Mouse (Mus musculus) hindbrain, embryonic 14.5 days (tissue): ENCODE data around the gene Agpat1. TPM values are rescaled to one million over a fixed set of nuclear protein-coding genes. Genes with fewer than 3 reads are reported as not detected.
A peak's percentile ranks its signal among the peaks of the same experiment; 100 is the strongest.

Source experiments
- ATAC-seq: fragments of 200-750 bp; cut with Nextera tagmentation; 2 replicates; pipeline ENCODE4 v1.8.0; 2017; ENCODE audit warnings: moderate number of reproducible peaks, mild to moderate bottlenecking, moderate TSS enrichment, moderate library complexity; ENCODE audit not compliant: low FRiP score
- DNase-seq: peaks from one replicate; pipeline ENCODE4 v3.0.0-alpha.2; 2015; ENCODE audit warnings: low spot score
- H3K27ac ChIP-seq: fragments of 300-500 bp; sonication (generic); 2 replicates; pipeline ENCODE4 v1.5.1; 2014; ENCODE audit warnings: mild to moderate bottlenecking, moderate library complexity
- H3K27me3 ChIP-seq: fragments of 300-500 bp; sonication (generic); 2 replicates; pipeline ENCODE4 v1.6.1; 2014; ENCODE audit warnings: mild to moderate bottlenecking, low read length, mixed read lengths; ENCODE audit not compliant: control insufficient read depth, insufficient read depth
- H3K36me3 ChIP-seq: fragments of 300-500 bp; sonication (generic); replicated peaks from 2 replicates; pipeline ENCODE4 v1.6.1; 2014; ENCODE audit not compliant: control insufficient read depth, insufficient read depth
- H3K4me1 ChIP-seq: fragments of 300-500 bp; sonication (generic); replicated peaks from 2 replicates; pipeline ENCODE4 v1.6.1; 2014; ENCODE audit warnings: antibody characterized with exemption, low read length, mixed read lengths; ENCODE audit not compliant: control insufficient read depth, insufficient read depth
- H3K4me2 ChIP-seq: fragments of 300-500 bp; sonication (generic); replicated peaks from 2 replicates; pipeline ENCODE4 v1.6.1; 2014; ENCODE audit warnings: mild to moderate bottlenecking, moderate library complexity
- H3K4me3 ChIP-seq: fragments of 300-500 bp; sonication (generic); replicated peaks from 2 replicates; pipeline ENCODE4 v1.5.1; 2014; ENCODE audit warnings: mild to moderate bottlenecking, low read length
- H3K9ac ChIP-seq: fragments of 300-500 bp; sonication (generic); 2 replicates; pipeline ENCODE4 v1.6.1; 2014
- H3K9me3 ChIP-seq: fragments of 300-500 bp; sonication (generic); 2 replicates; pipeline ENCODE4 v1.6.1; 2016; ENCODE audit warnings: low read length; ENCODE audit not compliant: control insufficient read depth
- WGBS: fragments of 180-500 bp; shearing (Covaris S2); extraction: QIAGEN DNeasy Blood & Tissue Kit; methylation state at CpG from one replicate; pipeline ENCODE4 v1.1.7; 2014; 5-methylcytosine and 5-hydroxymethylcytosine counted together
- polyA plus RNA-seq: library from polyadenylated mRNA; unstranded; fragments of >200 nt; fragmentation: Nextera tagmentation; extraction: Ambion mirVana; gene quantifications from 2 replicates; pipeline ENCODE4 v1.2.1, GENCODE M21; 2014

Agpat1 gene
- polyA plus RNA-seq, 1 experiment from 2014 or later, result 123 TPM

GRCm38 (mm10) chr17:34611050-34611449, 7.0 kb downstream of the Agpat1 start:
- no peak overlapping the region for H3K9ac ChIP-seq

GRCm38 (mm10) chr17:34613054-34613645, 9.1 kb downstream of the Agpat1 start:
- no peak overlapping the region for H3K9ac ChIP-seq
- H3K4me1 ChIP-seq, result peaks cover 7% of the 10 kb centered on the region; the same call in 1 of the 2 replicates
- no peak overlapping the region for H3K4me2 ChIP-seq
- 88% methylated on average over 10 of the region's 11 CpGs for WGBS
- DNase-seq (no peak), ATAC-seq (no peak)
- H3K9me3 ChIP-seq, result no peaks in the 10 kb centered on the region
- H3K4me3 ChIP-seq, result no peak overlapping the region
- H3K36me3 ChIP-seq, result peaks cover 72% of the 10 kb centered on the region
- H3K27me3 ChIP-seq, result no peaks in the 10 kb centered on the region
- no peak overlapping the region for H3K27ac ChIP-seq

More at GRCm38 (mm10) chr17:34611050-34611449, 7.0 kb downstream of the Agpat1 start:
- no peak overlapping the region for H3K4me3 ChIP-seq
- peaks cover 64% of the 10 kb centered on the region for H3K36me3 ChIP-seq
- DNase-seq (no peak), ATAC-seq (no peak)
- 90% methylated on average over 8 of the region's 8 CpGs for WGBS
- no peak overlapping the region for H3K4me2 ChIP-seq
- H3K27ac ChIP-seq, result no peak overlapping the region
- H3K27me3 ChIP-seq, result no peaks in the 10 kb centered on the region
- H3K9me3 ChIP-seq, result no peaks in the 10 kb centered on the region
- peaks cover 24% of the 10 kb centered on the region for H3K4me1 ChIP-seq

GRCm38 (mm10) chr17:34613830-34614229, 9.8 kb downstream of the Agpat1 start:
- no peak for DNase-seq
- WGBS, result 89% methylated on average over 10 of the region's 10 CpGs
- no peak overlapping the region for H3K9ac ChIP-seq
- H3K4me3 ChIP-seq, result no peak overlapping the region
- no peaks in the 10 kb centered on the region for H3K9me3 ChIP-seq
- H3K4me2 ChIP-seq, result no peak overlapping the region
- peaks cover 72% of the 10 kb centered on the region for H3K36me3 ChIP-seq
- ATAC-seq, result no peak
- no peak overlapping the region for H3K27ac ChIP-seq
- H3K27me3 ChIP-seq, result no peaks in the 10 kb centered on the region
- 0 out of 2 replicates have a peak, but pooled peaks cover under 1% of the 10 kb centered on the region for H3K4me1 ChIP-seq

GRCm38 (mm10) chr17:34615871-34616270, 11.8 kb downstream of the Agpat1 start, which contains the start of gene Egfl8:
Gene Egfl8, minus strand, starts transcription at chr17:34615971.
- Histone ChIP-seq H3K4me1 (no peaks in the 10 kb centered on the region), H3K27ac (peak within 1 kb of the TSS; percentile 10; the same call in 1 of the 2 replicates), H3K36me3 (peaks cover 69% of the 10 kb centered on the region), H3K9me3 (no peaks in the 10 kb centered on the region), H3K4me2 (no peak within 1 kb of the TSS; the same call in 1 of the 2 replicates), H3K9ac (peak within 1 kb of the TSS; percentile 24; the same call in 1 of the 2 replicates), H3K27me3 (no peaks in the 10 kb centered on the region), H3K4me3 (no peak within 1 kb of the TSS)
- no peak for DNase-seq
- 63% methylated on average over 6 of the region's 6 CpGs for WGBS
- no peak for ATAC-seq

- WGBS, result 13% methylated on average over 6 of the region's 6 CpGs
- H3K36me3 ChIP-seq, result peaks cover 67% of the 10 kb centered on the region
These were observed 14.9 kb downstream of the Agpat1 start for GRCm38 (mm10) chr17:34618999-34619398.

GRCm38 (mm10) chr17:34621006-34621405, 16.9 kb downstream of the Agpat1 start:
- Histone ChIP-seq H3K36me3 (peaks cover 58% of the 10 kb centered on the region), H3K9me3 (no peaks in the 10 kb centered on the region), H3K9ac (no peak overlapping the region), H3K4me1 (peaks cover under 1% of the 10 kb centered on the region; the same call in 1 of the 2 replicates), H3K4me3 (no peak overlapping the region), H3K27me3 (no peaks in the 10 kb centered on the region), H3K27ac (no peak overlapping the region), H3K4me2 (no peak overlapping the region)
- WGBS, result 94% methylated on average over 8 of the region's 8 CpGs
- ATAC-seq (no peak), DNase-seq (no peak)

More at GRCm38 (mm10) chr17:34618999-34619398, 14.9 kb downstream of the Agpat1 start:
- no peaks in the 10 kb centered on the region for H3K4me1 ChIP-seq
- H3K27ac ChIP-seq, result no peak overlapping the region
- H3K4me3 ChIP-seq, result no peak overlapping the region
- no peak overlapping the region for H3K9ac ChIP-seq
- H3K9me3 ChIP-seq, result no peaks in the 10 kb centered on the region
- ATAC-seq (no peak), DNase-seq (no peak)
- no peak overlapping the region for H3K4me2 ChIP-seq
- no peaks in the 10 kb centered on the region for H3K27me3 ChIP-seq

GRCm38 (mm10) chr17:34623161-34623560, 19.1 kb downstream of the Agpat1 start:
- H3K4me2 ChIP-seq, result no peak overlapping the region
- no peak overlapping the region for H3K4me3 ChIP-seq
- DNase-seq (no peak), ATAC-seq (no peak)
- H3K36me3 ChIP-seq, result peaks cover 46% of the 10 kb centered on the region
- peaks cover 12% of the 10 kb centered on the region for H3K4me1 ChIP-seq
- no peaks in the 10 kb centered on the region for H3K9me3 ChIP-seq
- H3K27ac ChIP-seq, result no peak overlapping the region
- no peaks in the 10 kb centered on the region for H3K27me3 ChIP-seq
- no peak overlapping the region for H3K9ac ChIP-seq
- WGBS, result 85% methylated on average over 9 of the region's 9 CpGs

- Histone ChIP-seq H3K36me3 (peaks cover 43% of the 10 kb centered on the region), H3K27me3 (0 out of 2 replicates have a peak, but pooled peaks cover under 1% of the 10 kb centered on the region), H3K4me1 (peaks cover 26% of the 10 kb centered on the region), H3K27ac (no peak overlapping the region), H3K9me3 (no peaks in the 10 kb centered on the region), H3K9ac (no peak overlapping the region), H3K4me2 (no peak overlapping the region), H3K4me3 (no peak overlapping the region)
- ATAC-seq, result no peak
- no peak for DNase-seq
- WGBS, result 98% methylated on average over 3 of the region's 3 CpGs
These were observed 20.9 kb downstream of the Agpat1 start for GRCm38 (mm10) chr17:34624981-34625380.

- peaks cover 12% of the 10 kb centered on the region for H3K27me3 ChIP-seq
- peak overlapping the region; percentile 90; the same call in 1 of the 2 replicates for H3K27ac ChIP-seq
- DNase-seq (no peak), ATAC-seq (no peak)
- H3K36me3 ChIP-seq, result peaks cover 36% of the 10 kb centered on the region
- no peaks in the 10 kb centered on the region for H3K9me3 ChIP-seq
- peak overlapping the region; percentile 85 for H3K4me2 ChIP-seq
- H3K4me1 ChIP-seq, result peaks cover 37% of the 10 kb centered on the region
- H3K4me3 ChIP-seq, result peak overlapping the region; percentile 74
- H3K9ac ChIP-seq, result peak overlapping the region; percentile 72
- WGBS, result 51% methylated on average over 16 of the region's 16 CpGs
These were observed 22.2 kb downstream of the Agpat1 start for GRCm38 (mm10) chr17:34626062-34626772.
